Mouse (Mus musculus): ENCODE data around the gene Samd4b. TPM values are rescaled to one million over a fixed set of nuclear protein-coding genes. Genes with fewer than 3 reads are reported as not detected.

Samd4b gene
- total and polyA plus RNA-seq, 2 experiments from 2014 or later = 19.7 to 60.5 TPM

GRCm38 (mm10) chr7:28372251-28373108 lies 225.5 kb downstream of the Samd4b start, which contains the start of gene Plekhg2:
Gene Plekhg2, minus strand, starts transcription at chr7:28372599.
- WGBS = under 1% methylated on average over 55 of the region's 66 CpGs
- H3K4me1 ChIP-seq (ENCODE audit: insufficient read depth, low read length) = peaks cover 12% of the 10 kb centered on the region; the same call in 1 of the 2 replicates
- no peaks in the 10 kb centered on the region for H3K36me3 ChIP-seq (ENCODE audit: insufficient read depth, low read length)
- TF ChIP-seq CTCF (IDR thresholded peaks at IDR 0.05; ENCODE audit: low read depth) = peak; percentile 66
- H3K4me2 ChIP-seq (ENCODE audit: low read depth, low read length) = peak within 1 kb of the TSS; percentile 99
- peak within 1 kb of the TSS; percentile 65 for H3K27ac ChIP-seq
- peak within 1 kb of the TSS; percentile 48 for H3K4me3 ChIP-seq (ENCODE audit: low read length)
- peak within 1 kb of the TSS; percentile 75 for H3K9ac ChIP-seq (replicated peaks; ENCODE audit: low read length)
- ATAC-seq = peak; percentile 86
- H3K9me3 ChIP-seq (ENCODE audit: low read length) = no peaks in the 10 kb centered on the region
- DNase-seq (ENCODE audit: low spot score) = peak; percentile 97
- H3K27me3 ChIP-seq (ENCODE audit: insufficient read depth, low read length) = no peaks in the 10 kb centered on the region

- peak overlapping the region; percentile 99 for H3K4me2 ChIP-seq (ENCODE audit: low read depth, low read length)
- no peaks in the 10 kb centered on the region for H3K36me3 ChIP-seq (ENCODE audit: insufficient read depth, low read length)
- H3K27ac ChIP-seq = peak overlapping the region; percentile 65
- H3K4me3 ChIP-seq (ENCODE audit: low read length) = peak overlapping the region; percentile 48
- ATAC-seq (no peak), DNase-seq (ENCODE audit: low spot score) (peak; percentile 46)
- WGBS = 1% methylated on average over 40 of the region's 43 CpGs
- no peak for TF ChIP-seq CTCF (IDR thresholded peaks at IDR 0.05; ENCODE audit: low read depth)
- no peaks in the 10 kb centered on the region for H3K9me3 ChIP-seq (ENCODE audit: low read length)
- H3K27me3 ChIP-seq (ENCODE audit: insufficient read depth, low read length) = no peaks in the 10 kb centered on the region
- H3K4me1 ChIP-seq (ENCODE audit: insufficient read depth, low read length) = peaks cover 12% of the 10 kb centered on the region; the same call in 1 of the 2 replicates
- H3K9ac ChIP-seq (replicated peaks; ENCODE audit: low read length) = peak overlapping the region; percentile 75
Observed at GRCm38 (mm10) chr7:28371514-28371989, 226.4 kb downstream of the Samd4b start.

GRCm38 (mm10) chr7:28370977-28371513 lies 226.9 kb downstream of the Samd4b start:
- Histone ChIP-seq H3K4me1 (ENCODE audit: insufficient read depth, low read length) (peaks cover 7% of the 10 kb centered on the region; the same call in 1 of the 2 replicates), H3K9me3 (ENCODE audit: low read length) (no peaks in the 10 kb centered on the region), H3K27me3 (ENCODE audit: insufficient read depth, low read length) (no peaks in the 10 kb centered on the region), H3K36me3 (ENCODE audit: insufficient read depth, low read length) (no peaks in the 10 kb centered on the region), H3K27ac (peak overlapping the region; percentile 65), H3K4me2 (ENCODE audit: low read depth, low read length) (peak overlapping the region; percentile 99), H3K9ac (replicated peaks; ENCODE audit: low read length) (peak overlapping the region; percentile 75), H3K4me3 (ENCODE audit: low read length) (peak overlapping the region; percentile 48)
- ATAC-seq (no peak), DNase-seq (ENCODE audit: low spot score) (no peak)
- 7% methylated on average over 11 of the region's 11 CpGs for WGBS
- TF ChIP-seq CTCF (IDR thresholded peaks at IDR 0.05; ENCODE audit: low read depth) = no peak

GRCm38 (mm10) chr7:28370051-28370450 lies 227.9 kb downstream of the Samd4b start:
- 87% methylated on average over 14 of the region's 14 CpGs for WGBS
- no peak overlapping the region for H3K4me3 ChIP-seq (ENCODE audit: low read length)

GRCm38 (mm10) chr7:28368276-28368920 lies 229.5 kb downstream of the Samd4b start:
- no peak for TF ChIP-seq CTCF (IDR thresholded peaks at IDR 0.05; ENCODE audit: low read depth)
- DNase-seq (ENCODE audit: low spot score) (no peak), ATAC-seq (no peak)
- Histone ChIP-seq H3K27me3 (ENCODE audit: insufficient read depth, low read length) (no peaks in the 10 kb centered on the region), H3K4me3 (ENCODE audit: low read length) (no peak overlapping the region), H3K27ac (no peak overlapping the region), H3K9me3 (ENCODE audit: low read length) (no peaks in the 10 kb centered on the region), H3K4me2 (ENCODE audit: low read depth, low read length) (no peak overlapping the region), H3K36me3 (ENCODE audit: insufficient read depth, low read length) (no peaks in the 10 kb centered on the region), H3K9ac (replicated peaks; ENCODE audit: low read length) (no peak overlapping the region), H3K4me1 (ENCODE audit: insufficient read depth, low read length) (peaks cover 7% of the 10 kb centered on the region; the same call in 1 of the 2 replicates)
- 87% methylated on average over 16 of the region's 16 CpGs for WGBS

More at GRCm38 (mm10) chr7:28370051-28370450, 227.9 kb downstream of the Samd4b start:
- no peak for DNase-seq (ENCODE audit: low spot score)
- Histone ChIP-seq H3K9me3 (ENCODE audit: low read length) (no peaks in the 10 kb centered on the region), H3K9ac (replicated peaks; ENCODE audit: low read length) (no peak overlapping the region; the same call in 1 of the 2 replicates), H3K4me2 (ENCODE audit: low read depth, low read length) (no peak overlapping the region; the same call in 1 of the 2 replicates), H3K36me3 (ENCODE audit: insufficient read depth, low read length) (no peaks in the 10 kb centered on the region), H3K27ac (no peak overlapping the region), H3K27me3 (ENCODE audit: insufficient read depth, low read length) (no peaks in the 10 kb centered on the region), H3K4me1 (ENCODE audit: insufficient read depth, low read length) (peaks cover 7% of the 10 kb centered on the region; the same call in 1 of the 2 replicates)
- no peak for TF ChIP-seq CTCF (IDR thresholded peaks at IDR 0.05; ENCODE audit: low read depth)
- no peak for ATAC-seq

- no peaks in the 10 kb centered on the region for H3K27me3 ChIP-seq (ENCODE audit: insufficient read depth, low read length)
- no peaks in the 10 kb centered on the region for H3K36me3 ChIP-seq (ENCODE audit: insufficient read depth, low read length)
- no peak overlapping the region for H3K4me2 ChIP-seq (ENCODE audit: low read depth, low read length)
- DNase-seq (ENCODE audit: low spot score) (peak; percentile 49), ATAC-seq (no peak)
- peaks cover 7% of the 10 kb centered on the region; the same call in 1 of the 2 replicates for H3K4me1 ChIP-seq (ENCODE audit: insufficient read depth, low read length)
- no peaks in the 10 kb centered on the region for H3K9me3 ChIP-seq (ENCODE audit: low read length)
- no peak for TF ChIP-seq CTCF (IDR thresholded peaks at IDR 0.05; ENCODE audit: low read depth)
- WGBS = 71% methylated on average over 16 of the region's 16 CpGs
- H3K27ac ChIP-seq = no peak overlapping the region
- H3K9ac ChIP-seq (replicated peaks; ENCODE audit: low read length) = no peak overlapping the region
- no peak overlapping the region for H3K4me3 ChIP-seq (ENCODE audit: low read length)
Observed at GRCm38 (mm10) chr7:28367663-28368275, 230.2 kb downstream of the Samd4b start.

All from hindbrain, postnatal 0 days (tissue).